Mouse (Mus musculus) neutrophil, adult 5-6 weeks (primary cell): Measurements from ENCODE around the gene Sprr2e. TPM values are rescaled to one million over a fixed set of nuclear protein-coding genes. Genes with fewer than 3 reads are reported as not detected.

Experiments
- ATAC-seq: fragments of 151-379, 151-347 bp; 2 replicates; pipeline ENCODE4 v1.8.0; 2017; ENCODE audit warnings: mild to moderate bottlenecking, moderate TSS enrichment; ENCODE audit not compliant: insufficient number of reproducible peaks, poor library complexity, low FRiP score, severe bottlenecking; ENCODE audit errors: extremely low read depth
- total RNA-seq: library from RNA; stranded (forward); fragments of 200-1000 nt; gene quantifications from 2 replicates; pipeline ENCODE4 v1.2.3, GENCODE M21; 2017

Sprr2e gene
- total RNA-seq = not detected in 2 replicates

DNA sequence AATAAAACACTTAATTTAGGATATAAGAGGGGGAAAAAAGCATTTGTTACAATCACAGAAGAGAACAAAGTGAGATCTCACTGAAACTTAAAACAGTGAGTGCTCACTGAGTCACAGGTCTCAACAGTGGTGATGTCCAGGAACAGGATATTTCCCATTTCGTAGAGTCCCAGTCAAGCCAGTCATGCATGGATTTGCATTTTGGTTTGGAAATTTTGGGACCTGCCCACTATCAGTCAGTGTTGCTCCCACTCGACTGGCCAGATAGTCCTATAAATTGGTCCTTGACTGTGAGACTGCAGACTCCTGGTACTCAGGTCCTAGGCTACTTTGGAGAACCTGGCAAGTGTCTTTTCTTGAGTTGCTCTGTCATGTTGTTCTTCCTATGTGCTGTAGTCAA, at the start of gene Sprr2e:
Gene Sprr2e (plus strand): TSS at position 301 of the 400 bp plus-strand sequence.
- no peak for ATAC-seq

DNA sequence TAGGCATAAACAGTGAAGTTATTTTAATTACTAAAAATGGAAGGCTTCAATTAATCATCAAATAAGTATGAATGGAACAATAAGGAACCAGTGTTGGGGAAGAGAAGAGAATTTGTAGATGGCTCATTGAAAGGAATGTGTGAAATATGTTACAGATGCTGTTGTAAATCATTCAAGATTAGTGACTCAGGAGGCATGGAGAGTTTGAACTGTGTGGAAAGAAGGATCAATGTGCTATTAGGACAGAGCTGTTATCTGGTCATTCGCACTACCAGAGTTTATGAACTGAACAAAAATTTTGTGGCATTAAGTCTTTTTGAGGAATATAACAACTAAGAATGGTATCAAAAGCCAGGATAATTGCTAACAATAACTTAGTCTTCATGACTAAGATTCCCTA, 44.5 kb upstream of the Sprr2e start:
- ATAC-seq = no peak

DNA sequence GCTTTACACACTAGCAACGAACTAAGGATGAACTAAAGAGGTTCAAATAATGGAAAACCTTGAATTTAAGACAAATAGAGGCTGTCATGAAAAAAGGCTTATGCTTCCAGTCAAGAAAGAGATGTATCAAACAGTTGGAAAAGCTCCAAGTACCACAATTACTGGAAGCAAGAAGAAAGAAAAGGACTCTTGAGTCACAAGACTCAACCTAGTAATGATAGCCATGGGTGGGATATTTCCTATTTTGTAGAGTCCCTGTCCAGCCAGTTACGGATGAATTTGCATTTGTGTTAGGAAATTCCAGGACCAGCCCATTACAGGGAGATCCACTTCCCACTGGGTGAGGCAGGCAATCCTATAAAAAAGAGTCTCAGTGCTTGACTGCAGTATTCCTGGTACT, 35.6 kb upstream of the Sprr2e start, which contains the start of gene Sprr2b:
Gene Sprr2b (plus strand): TSS at position 301 of the 400 bp plus-strand sequence.
- ATAC-seq = no peak

DNA sequence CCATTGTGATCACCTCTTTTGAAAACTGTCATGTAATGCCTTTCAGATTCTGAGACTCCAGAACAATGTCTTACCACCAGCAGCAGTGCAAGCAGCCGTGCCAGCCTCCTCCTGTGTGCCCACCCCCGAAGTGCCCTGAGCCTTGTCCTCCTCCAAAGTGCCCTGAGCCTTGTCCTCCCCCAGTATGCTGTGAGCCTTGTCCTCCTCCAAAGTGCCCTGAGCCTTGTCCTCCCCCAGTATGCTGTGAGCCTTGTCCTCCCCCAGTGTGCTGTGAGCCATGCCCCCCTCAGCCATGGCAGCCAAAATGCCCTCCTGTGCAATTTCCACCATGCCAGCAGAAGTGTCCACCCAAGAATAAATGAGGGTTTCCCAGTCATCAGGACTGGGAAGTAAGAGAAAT, 34.6 kb upstream of the Sprr2e start:
- ATAC-seq = no peak

DNA sequence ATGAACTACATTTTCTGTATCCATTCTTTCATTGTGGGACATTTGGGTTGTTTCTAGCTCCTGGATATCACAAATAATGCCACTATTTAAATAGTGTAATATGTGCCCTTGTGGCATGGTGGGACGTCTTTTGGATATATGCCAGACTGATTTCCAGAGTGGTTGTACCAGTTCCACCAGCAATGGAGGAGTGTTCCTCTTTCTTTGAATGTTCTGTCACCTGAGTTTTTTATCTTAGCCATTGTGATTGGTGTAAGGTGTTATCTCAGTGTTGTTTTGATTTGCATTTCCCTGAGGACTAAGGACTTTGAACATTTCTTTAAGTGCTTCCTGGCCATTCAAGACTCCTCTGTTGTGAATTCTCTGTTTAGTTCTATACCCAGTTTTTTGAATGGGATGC, 15.7 kb upstream of the Sprr2e start:
- no peak for ATAC-seq

DNA sequence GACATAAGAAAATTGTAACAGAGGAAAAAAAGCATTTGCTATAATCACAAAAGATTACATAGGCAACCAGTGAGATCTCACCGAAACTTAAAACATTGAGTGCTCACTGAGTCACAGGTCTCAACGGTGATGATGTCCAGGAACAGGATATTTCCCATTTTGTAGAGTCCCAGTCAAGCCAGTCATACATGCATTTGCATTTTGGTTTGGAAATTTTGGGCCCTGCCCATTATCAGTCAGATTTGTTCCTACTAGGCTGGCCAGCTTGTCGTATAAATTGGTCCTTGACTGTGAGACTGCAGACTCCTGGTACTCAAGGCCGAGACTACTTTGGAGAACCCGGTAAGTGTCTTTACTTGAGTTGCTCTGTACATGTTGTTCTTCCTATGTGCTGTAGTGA, 13.1 kb upstream of the Sprr2e start, which contains the start of gene Sprr2d:
Gene Sprr2d (plus strand): TSS at position 301 of the 400 bp plus-strand sequence.
- no peak for ATAC-seq

DNA sequence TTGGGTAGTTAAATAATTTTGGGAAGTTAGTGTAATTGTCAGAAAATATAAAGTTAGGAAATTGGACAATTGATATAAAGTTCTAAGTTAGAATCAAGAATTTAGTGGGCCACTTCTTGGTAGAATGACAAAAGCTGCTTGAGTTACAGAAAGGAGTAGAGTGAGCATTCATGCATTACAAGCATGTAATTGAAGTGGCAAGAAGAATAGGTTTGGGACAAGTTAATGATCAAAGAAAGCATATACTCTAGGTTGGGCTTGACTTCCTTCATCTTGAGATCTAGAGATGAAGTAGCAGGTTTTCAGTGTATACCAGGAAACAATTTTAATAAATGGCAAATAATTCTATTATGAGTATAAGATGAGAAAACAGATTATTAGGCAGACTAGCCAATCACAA, 9.7 kb downstream of the Sprr2e start:
- no peak for ATAC-seq

DNA sequence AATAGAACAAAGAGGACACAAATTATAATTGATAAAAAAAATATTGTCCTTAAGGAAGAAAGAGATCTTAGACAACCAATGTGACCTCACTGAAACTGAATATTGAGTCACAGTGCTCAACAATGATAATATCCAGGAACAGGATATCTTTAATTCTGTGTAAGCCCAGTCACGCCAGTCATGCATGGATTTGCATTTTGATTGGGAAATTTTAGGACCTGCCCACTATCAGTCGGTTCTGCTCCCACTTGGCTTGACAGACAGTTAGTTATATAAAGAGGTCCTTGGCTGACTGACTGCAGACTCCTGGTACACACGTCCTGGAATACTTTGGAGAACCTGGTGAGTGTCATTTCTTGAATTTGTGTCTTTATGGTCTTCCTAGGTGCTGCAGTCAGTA, 12.9 kb downstream of the Sprr2e start, which contains the start of gene Sprr2f:
Gene Sprr2f (plus strand): TSS at position 301 of the 400 bp plus-strand sequence.
- no peak for ATAC-seq

DNA sequence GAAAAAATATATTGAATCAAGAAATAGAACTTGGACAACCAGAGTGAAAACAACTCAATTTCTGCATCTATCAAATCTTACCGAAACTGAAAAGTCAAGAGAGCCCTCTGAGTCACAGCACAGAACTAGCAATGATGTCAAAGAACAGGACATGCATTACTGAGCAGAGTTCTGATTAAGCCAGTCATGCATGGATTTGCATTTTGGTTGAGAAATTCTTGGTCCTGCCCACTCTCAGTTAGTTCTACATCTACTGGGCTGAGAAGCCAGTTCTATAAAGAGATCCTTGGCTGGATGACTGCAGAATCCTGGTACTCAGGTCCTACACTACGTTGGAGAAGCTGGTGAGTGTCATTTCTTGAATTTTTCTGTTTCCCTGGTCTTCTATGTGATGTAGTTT, 21.7 kb downstream of the Sprr2e start:
- no peak for ATAC-seq

DNA sequence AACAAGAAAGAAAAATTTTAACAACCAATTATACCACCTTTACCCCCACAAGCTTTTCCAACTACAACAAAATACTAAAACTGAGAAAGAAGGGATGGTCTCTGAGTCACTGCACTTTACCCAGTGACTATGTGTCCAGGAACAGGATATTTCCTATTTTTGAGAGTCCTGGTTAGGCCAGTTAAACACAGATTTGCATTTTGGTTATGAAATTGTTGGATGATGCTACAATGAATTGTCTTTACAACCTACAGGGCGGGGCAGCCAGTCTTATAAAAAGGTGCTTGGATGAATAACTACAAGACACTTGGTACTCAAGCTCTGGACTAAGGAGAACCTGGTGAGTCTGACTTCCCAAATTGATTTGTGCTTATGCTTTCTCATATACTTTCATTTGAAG, 33.4 kb downstream of the Sprr2e start, which contains the start of gene Sprr2h:
Gene Sprr2h (plus strand): TSS at position 301 of the 400 bp plus-strand sequence.
- no peak for ATAC-seq

DNA sequence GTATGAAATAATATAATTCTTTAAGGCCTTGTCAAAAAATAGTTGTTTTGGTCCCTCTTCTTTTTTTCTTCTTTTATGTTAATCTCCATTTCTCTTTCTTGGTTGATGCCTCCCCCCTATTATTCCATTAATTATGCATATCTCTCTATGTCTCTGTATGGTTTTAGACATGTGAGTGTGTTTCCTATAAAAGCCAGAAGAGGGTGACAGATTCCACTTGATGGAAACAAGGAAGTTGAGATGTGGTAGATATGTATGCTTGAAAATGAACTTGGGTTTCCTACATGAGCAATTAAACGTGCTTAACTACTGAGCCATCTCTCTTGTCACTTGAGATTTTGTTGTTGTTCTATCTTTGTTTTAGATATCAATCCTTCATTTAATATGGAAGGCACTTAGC, 42.4 kb downstream of the Sprr2e start:
- ATAC-seq = no peak

Other genes with a start within 250 kb of the Sprr2e start
- gene Prr9, start 228.2 kb upstream of the Sprr2e start, total RNA-seq = not detected in 2 replicates
- gene Lelp1, start 209.4 kb upstream of the Sprr2e start, total RNA-seq = not detected in 2 replicates
- gene Sprr2a1, start 136.3 kb upstream of the Sprr2e start, total RNA-seq = not detected in 2 replicates
- 0.12 TPM in 1 of 2 replicates, not detected in the other for gene Sprr2a2, start 136.2 kb upstream of the Sprr2e start, total RNA-seq
- not detected in 2 replicates for gene Sprr2a3, start 66.7 kb upstream of the Sprr2e start, total RNA-seq
- not detected in 2 replicates for gene Sprr2b, start 35.5 kb upstream of the Sprr2e start, total RNA-seq
- gene Sprr2d, start 13.0 kb upstream of the Sprr2e start, total RNA-seq = not detected in 2 replicates
- not detected in 2 replicates for gene Sprr2f, start 13.0 kb downstream of the Sprr2e start, total RNA-seq
- not detected in 2 replicates for gene Sprr2h, start 33.5 kb downstream of the Sprr2e start, total RNA-seq
- gene Sprr2i, start 55.8 kb downstream of the Sprr2e start, total RNA-seq = not detected in 2 replicates
- not detected in 2 replicates for gene Sprr2j-ps, start 65.9 kb downstream of the Sprr2e start, total RNA-seq
- gene Gm9774, start 77.3 kb downstream of the Sprr2e start, total RNA-seq = 2.1 and 3.1 TPM in 2 replicates
- gene Sprr2k, start 80.4 kb downstream of the Sprr2e start, total RNA-seq = not detected in 2 replicates
- gene Sprr1b, start 86.6 kb downstream of the Sprr2e start, total RNA-seq = not detected in 2 replicates
- gene Sprr3, start 106.6 kb downstream of the Sprr2e start, total RNA-seq = not detected in 2 replicates
- gene Sprr1a, start 133.8 kb downstream of the Sprr2e start, total RNA-seq = not detected in 2 replicates
- not detected in 2 replicates for gene Sprr4, start 148.3 kb downstream of the Sprr2e start, total RNA-seq
- gene 2310046K23Rik, start 182.4 kb downstream of the Sprr2e start, total RNA-seq = 0.98 TPM in 1 of 2 replicates, not detected in the other
- not detected in 2 replicates for gene Ivl, start 221.6 kb downstream of the Sprr2e start, total RNA-seq
- gene Smcp, start 236.9 kb downstream of the Sprr2e start, total RNA-seq = not detected in 2 replicates